Mouse (Mus musculus) brain, embryonic 18.5 days (tissue): Measurements from ENCODE around the gene Unc5c.

ENCODE experiments used
- DNase-seq: peaks from one replicate; pipeline ENCODE4 v3.0.0-alpha.2; 2012; ENCODE audit warnings: low read depth, low spot score

Unc5c gene

GRCm38 (mm10) chr3:141598936-141599335 lies 133.9 kb downstream of the Unc5c start:
- DNase-seq: no peak

GRCm38 (mm10) chr3:141601072-141601549 lies 136.1 kb downstream of the Unc5c start:
- no peak for DNase-seq

- DNase-seq: no peak
Observed at GRCm38 (mm10) chr3:141616718-141617117, 151.7 kb downstream of the Unc5c start.

- DNase-seq: no peak
Observed at GRCm38 (mm10) chr3:141618675-141619074, 153.7 kb downstream of the Unc5c start.

- DNase-seq: no peak
Observed at GRCm38 (mm10) chr3:141621496-141621895, 156.5 kb downstream of the Unc5c start.

GRCm38 (mm10) chr3:141626935-141627638 lies 162.1 kb downstream of the Unc5c start:
- DNase-seq: no peak

GRCm38 (mm10) chr3:141627639-141627977 lies 162.6 kb downstream of the Unc5c start:
- DNase-seq: no peak

- no peak for DNase-seq
Observed at GRCm38 (mm10) chr3:141629431-141629830, 164.4 kb downstream of the Unc5c start.

GRCm38 (mm10) chr3:141637900-141638299 lies 172.9 kb downstream of the Unc5c start:
- no peak for DNase-seq

GRCm38 (mm10) chr3:141644264-141644663 lies 179.2 kb downstream of the Unc5c start:
- DNase-seq: no peak

GRCm38 (mm10) chr3:141646588-141646987 lies 181.6 kb downstream of the Unc5c start:
- DNase-seq: no peak

- peak; percentile 14 for DNase-seq
Observed at GRCm38 (mm10) chr3:141650658-141651057, 185.6 kb downstream of the Unc5c start.

- DNase-seq: no peak
Observed at GRCm38 (mm10) chr3:141653915-141654314, 188.9 kb downstream of the Unc5c start.

- DNase-seq: no peak
Observed at GRCm38 (mm10) chr3:141659041-141659789, 194.2 kb downstream of the Unc5c start.

- DNase-seq: no peak
Observed at GRCm38 (mm10) chr3:141660065-141661062, 195.3 kb downstream of the Unc5c start.

- no peak for DNase-seq
Observed at GRCm38 (mm10) chr3:141689113-141689512, 224.1 kb downstream of the Unc5c start.

GRCm38 (mm10) chr3:141690676-141691075 lies 225.7 kb downstream of the Unc5c start:
- no peak for DNase-seq

GRCm38 (mm10) chr3:141691418-141691817 lies 226.4 kb downstream of the Unc5c start:
- DNase-seq: no peak

- peak; percentile 45 for DNase-seq
Observed at GRCm38 (mm10) chr3:141691846-141692245, 226.8 kb downstream of the Unc5c start.

- no peak for DNase-seq
Observed at GRCm38 (mm10) chr3:141699177-141699576, 234.2 kb downstream of the Unc5c start.

- DNase-seq: no peak
Observed at GRCm38 (mm10) chr3:141701381-141701909, 236.4 kb downstream of the Unc5c start.
